Mouse (Mus musculus) C2C12 (cell line): ENCODE measurements around the gene Gm3839. TPM values are rescaled to one million over a fixed set of nuclear protein-coding genes. Genes with fewer than 3 reads are reported as not detected.
"Not testable (repeated sequence)": the region's sequence is repeated elsewhere in the genome, so short reads cannot be mapped to it uniquely, and the experiment has no call there.

Source experiments
- H3K27me3 ChIP-seq: one replicate; pipeline ENCODE4 v1.6.1; 2011; ENCODE audit not compliant: control insufficient read depth, insufficient read depth, insufficient read length
- H3K36me3 ChIP-seq: one replicate; pipeline ENCODE4 v1.6.1; 2011; ENCODE audit not compliant: control insufficient read depth, insufficient read depth
- H3K4me3 ChIP-seq: one replicate; pipeline ENCODE4 v1.5.1; 2011; ENCODE audit warnings: mild to moderate bottlenecking, control low read depth; ENCODE audit not compliant: poor library complexity, insufficient read depth, severe bottlenecking
- H3K79me2 ChIP-seq: one replicate; pipeline ENCODE4 v1.6.1; 2011; ENCODE audit not compliant: control insufficient read depth, insufficient read depth
- H3K79me3 ChIP-seq: one replicate; pipeline ENCODE4 v1.6.1; 2011; ENCODE audit warnings: low read depth, control low read depth
- H3ac ChIP-seq: one replicate; pipeline ENCODE3; 2011; ENCODE audit warnings: low read depth; ENCODE audit not compliant: control insufficient read depth, insufficient read length
- CEBPB ChIP-seq: IDR thresholded peaks from one replicate; pipeline ENCODE4 v1.6.1; 2011; ENCODE audit warnings: low read depth, mild to moderate bottlenecking, control low read depth, moderate library complexity
- CTCF ChIP-seq: IDR thresholded peaks from one replicate; pipeline ENCODE4 v1.5.1; 2011; ENCODE audit not compliant: control insufficient read depth, insufficient read depth, insufficient read length
- FOSL1 ChIP-seq: IDR thresholded peaks from one replicate; pipeline ENCODE4 v1.8.0; 2011; ENCODE audit warnings: mild to moderate bottlenecking, low read length; ENCODE audit not compliant: poor library complexity, insufficient read depth, severe bottlenecking
- MAX ChIP-seq: IDR thresholded peaks from one replicate; pipeline ENCODE4 v1.6.1; 2011; ENCODE audit warnings: mild to moderate bottlenecking, control low read depth
- MYOD1 ChIP-seq: IDR thresholded peaks from one replicate; pipeline ENCODE4 v1.6.1; 2011; ENCODE audit warnings: low read depth; ENCODE audit not compliant: control insufficient read depth, insufficient read length
- MYOG ChIP-seq: IDR thresholded peaks from one replicate; pipeline ENCODE4 v1.6.1; 2011; ENCODE audit not compliant: control insufficient read depth, insufficient read length; ENCODE audit errors: extremely low read depth
- USF1 ChIP-seq: IDR thresholded peaks from one replicate; pipeline ENCODE4 v1.6.1; 2011; ENCODE audit warnings: low read depth, mild to moderate bottlenecking, control low read depth, moderate library complexity
- long read RNA-seq, 2 experiments: library from polyadenylated mRNA; unstranded; transcript quantifications; one replicate each; pipeline ENCODE4 v2.0.0; 2019 to 2020
- polyA plus RNA-seq: library from polyadenylated mRNA; unstranded; fragments of >200 nt; fragmentation: generic; extraction: Trizol; gene quantifications from one replicate; pipeline ENCODE4 v1.2.1, GENCODE M21; 2012; ENCODE audit warnings: missing spikeins

Gene Gm3839
- 0.56 TPM for polyA plus RNA-seq
- long read RNA-seq, experiment 1, partial matches to known transcripts: 1 of 1 reads
- long read RNA-seq, experiment 1, other reads (novel, unspliced or antisense): 0 of 1 reads
- long read RNA-seq, experiment 2: 0 reads

DNA sequence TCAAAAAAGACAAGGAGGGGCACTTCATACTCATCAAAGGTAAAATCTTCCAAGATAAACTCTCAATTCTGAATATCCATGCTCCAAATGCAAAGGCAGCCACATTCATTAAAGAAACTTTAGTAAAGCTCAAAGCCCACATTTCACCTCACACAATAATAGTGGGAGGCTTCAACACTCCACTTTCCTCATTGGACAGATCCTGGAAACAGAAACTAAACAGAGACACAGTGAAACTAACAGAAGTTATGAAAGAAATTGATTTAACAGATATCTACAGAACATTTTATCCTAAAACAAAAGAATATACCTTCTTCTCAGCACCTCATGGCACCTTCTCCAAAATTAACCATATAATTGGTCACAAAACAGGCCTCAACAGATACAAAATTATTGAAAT lies at the start of gene Gm3839:
Gene Gm3839, minus strand, starts transcription at position 101 of the 400 bp plus-strand sequence.
- not testable (repeated sequence) for H3K27me3 ChIP-seq, H3ac ChIP-seq, H3K4me3 ChIP-seq, H3K79me3 ChIP-seq, H3K36me3 ChIP-seq, H3K79me2 ChIP-seq

DNA sequence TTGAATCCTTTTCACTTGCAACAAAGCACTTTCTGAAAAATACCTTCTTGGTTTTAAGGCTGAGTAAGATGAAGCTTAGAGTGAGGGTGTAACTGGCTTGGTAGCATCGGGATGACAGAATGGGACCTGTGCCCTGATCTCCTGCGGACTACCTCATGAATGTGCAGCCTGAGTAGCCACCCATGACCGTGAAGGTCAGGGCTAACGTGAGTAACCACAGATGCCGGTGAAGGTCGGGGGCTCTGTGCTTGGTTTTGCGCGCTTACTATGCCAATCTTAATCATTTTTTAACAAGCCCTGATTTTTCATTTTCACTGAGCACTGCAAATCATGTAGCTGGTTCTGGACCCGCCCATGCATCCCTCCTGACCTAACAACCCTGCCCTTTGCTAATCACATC lies 49.1 kb upstream of the Gm3839 start:
- no peak for TF ChIP-seq CTCF
- no peak for TF ChIP-seq USF1
- TF ChIP-seq CEBPB: no peak
- no peak for TF ChIP-seq MYOG
- TF ChIP-seq MYOD1: no peak
- TF ChIP-seq FOSL1: no peak
- no peak for TF ChIP-seq MAX
- Histone ChIP-seq H3ac (no peak overlapping the region), H3K79me2 (no peaks in the 10 kb centered on the region), H3K27me3 (no peaks in the 10 kb centered on the region), H3K36me3 (no peaks in the 10 kb centered on the region), H3K4me3 (no peak overlapping the region), H3K79me3 (no peaks in the 10 kb centered on the region)

DNA sequence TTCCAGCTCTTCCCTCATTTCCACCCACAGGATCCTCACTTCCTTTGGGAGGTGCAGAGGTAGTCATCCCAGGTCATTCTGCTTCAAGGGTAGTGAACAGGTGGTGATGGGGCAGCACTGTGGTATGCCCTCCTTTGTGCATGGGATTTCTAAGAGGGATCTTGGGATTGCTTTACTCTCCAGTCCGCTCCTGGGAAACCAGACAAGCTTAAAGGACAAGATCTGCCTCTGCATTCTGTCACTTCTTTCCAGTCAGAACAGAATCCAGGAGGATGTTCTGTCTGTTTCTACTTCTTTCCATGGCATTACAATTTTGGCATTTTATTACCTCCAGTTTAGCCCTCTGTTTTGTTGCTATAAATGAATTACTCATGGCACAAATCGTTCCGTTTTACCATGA lies 21.3 kb upstream of the Gm3839 start:
- Histone ChIP-seq H3K79me3 (no peaks in the 10 kb centered on the region), H3K36me3 (no peaks in the 10 kb centered on the region), H3ac (no peak overlapping the region), H3K27me3 (no peaks in the 10 kb centered on the region), H3K79me2 (no peaks in the 10 kb centered on the region), H3K4me3 (no peak overlapping the region)
- TF ChIP-seq CTCF: no peak
- no peak for TF ChIP-seq CEBPB
- TF ChIP-seq USF1: no peak
- no peak for TF ChIP-seq MYOG
- TF ChIP-seq MYOD1: no peak
- no peak for TF ChIP-seq FOSL1
- TF ChIP-seq MAX: no peak

DNA sequence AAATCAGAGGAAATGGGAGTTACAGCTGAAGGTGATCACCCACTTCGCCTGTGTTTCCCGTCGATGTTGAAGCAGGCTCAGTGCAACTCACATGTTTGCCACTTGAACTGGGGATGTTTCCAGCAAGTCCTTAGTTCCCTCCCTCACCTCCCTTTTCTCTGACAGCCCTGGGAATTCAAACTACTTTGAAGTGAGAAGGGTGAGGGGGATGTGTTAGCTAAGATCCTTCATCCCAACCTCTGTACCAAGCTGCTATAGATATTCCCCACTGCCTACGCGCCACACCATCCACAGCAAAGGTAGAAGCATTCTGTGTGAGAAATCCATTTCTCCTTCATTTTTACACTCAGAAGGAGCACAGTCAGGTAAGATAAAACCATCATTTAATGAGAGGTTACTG lies 18.7 kb upstream of the Gm3839 start:
- TF ChIP-seq CEBPB (no peak), MAX (no peak), CTCF (no peak), FOSL1 (no peak), MYOG (no peak), USF1 (no peak)
- Histone ChIP-seq H3K36me3 (no peaks in the 10 kb centered on the region), H3K4me3 (no peak overlapping the region)

DNA sequence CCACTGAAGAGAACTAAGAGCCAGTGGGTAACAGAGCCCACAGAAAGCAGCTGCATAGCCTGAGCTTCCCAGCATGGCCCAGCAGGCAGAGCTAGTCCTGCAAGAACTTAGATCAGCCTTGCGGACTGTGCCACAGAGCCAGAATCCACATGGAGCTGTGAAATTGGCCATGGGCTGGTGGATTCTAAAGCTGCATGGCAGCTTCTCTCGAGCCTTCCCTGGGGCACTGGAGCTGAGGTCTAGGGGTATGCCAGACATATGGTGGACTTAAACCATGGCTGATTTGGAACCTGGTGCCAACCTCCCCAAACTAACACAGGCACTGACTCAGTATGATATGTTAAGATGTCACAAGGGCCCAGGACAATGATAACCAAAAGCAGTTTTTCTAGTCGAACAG lies 10.4 kb downstream of the Gm3839 start:
- H3ac ChIP-seq: no peak overlapping the region
- TF ChIP-seq MAX (no peak), MYOG (no peak), MYOD1 (no peak), FOSL1 (no peak), CTCF (no peak), CEBPB (no peak), USF1 (no peak)

More for the DNA sequence above, 18.7 kb upstream of the Gm3839 start:
- Histone ChIP-seq H3K79me3 (no peaks in the 10 kb centered on the region), H3K27me3 (no peaks in the 10 kb centered on the region), H3ac (no peak overlapping the region), H3K79me2 (no peaks in the 10 kb centered on the region)

DNA sequence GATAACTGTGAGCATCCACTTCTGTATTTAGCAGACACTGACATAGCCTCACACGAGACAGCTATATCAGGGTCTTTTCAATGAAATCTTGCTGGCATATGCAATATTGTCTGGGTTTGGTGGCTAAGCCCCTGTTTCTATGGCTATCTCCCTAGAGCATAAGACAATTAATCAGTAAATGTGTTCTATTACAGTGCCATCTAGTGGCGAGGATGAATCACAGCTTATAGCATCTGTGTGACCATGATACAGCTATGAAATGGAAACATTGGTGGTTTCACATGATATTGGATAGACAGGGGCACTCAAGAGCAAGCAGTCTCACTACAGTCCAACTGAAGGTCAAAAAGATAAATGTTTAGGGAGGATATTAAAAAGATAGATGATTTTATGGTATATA lies 26.5 kb downstream of the Gm3839 start:
- H3K27me3 ChIP-seq: no peaks in the 10 kb centered on the region
- H3K79me3 ChIP-seq: no peaks in the 10 kb centered on the region
- H3K4me3 ChIP-seq: no peak overlapping the region
- no peaks in the 10 kb centered on the region for H3K36me3 ChIP-seq
- no peaks in the 10 kb centered on the region for H3K79me2 ChIP-seq
- no peak for TF ChIP-seq FOSL1
- no peak for TF ChIP-seq MYOG
- no peak for TF ChIP-seq USF1
- no peak for TF ChIP-seq MYOD1
- no peak for TF ChIP-seq MAX
- TF ChIP-seq CTCF: no peak
- TF ChIP-seq CEBPB: no peak
- no peak overlapping the region for H3ac ChIP-seq

More for the DNA sequence above, 10.4 kb downstream of the Gm3839 start:
- no peaks in the 10 kb centered on the region for H3K27me3 ChIP-seq
- no peaks in the 10 kb centered on the region for H3K79me2 ChIP-seq
- H3K36me3 ChIP-seq: no peaks in the 10 kb centered on the region
- no peak overlapping the region for H3K4me3 ChIP-seq
- no peaks in the 10 kb centered on the region for H3K79me3 ChIP-seq
